Comparison of ENCODE assay signal across 28 mouse cellular contexts in the genomic region with DNA sequence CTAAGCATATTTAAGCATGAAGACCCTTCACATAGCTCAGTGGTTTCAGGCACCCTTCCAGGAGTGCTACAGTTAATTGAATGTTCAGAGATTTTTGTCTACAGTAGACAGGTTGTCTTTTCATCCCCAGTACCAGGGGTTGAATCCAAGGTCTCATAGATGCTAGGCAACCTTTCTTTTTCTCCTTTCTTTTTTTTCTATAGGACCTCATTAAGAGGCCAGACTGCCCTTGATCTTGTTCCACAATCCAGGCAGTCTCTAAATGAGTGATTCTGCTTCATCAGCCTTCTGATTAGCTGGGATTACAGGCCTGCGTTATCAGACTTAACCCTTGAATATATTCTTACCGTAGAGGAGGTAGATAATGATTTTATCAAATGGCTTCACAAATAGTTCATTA.
"Had no signal": no experiment of that assay in that cellular context is flagged by ENCODE, and none has a peak within 500 bp of the region (broad histone marks: within the 10 kb centered on the region; RNA-seq: fewer than 3 reads in every experiment).

No protein-coding gene starts in this region.

- ATAC-seq: hindbrain, embryonic 16.5 days; inflammation-experienced regulatory T-cells, adult 6 months; intestine, embryonic 15.5 days; intestine, postnatal 0 days; liver, postnatal 0 days had no signal

- H3K9me3 ChIP-seq: hindbrain, embryonic 10.5 days; hindbrain, embryonic 12.5 days; intestine, embryonic 15.5 days; limb, embryonic 10.5 days; limb, embryonic 12.5 days; liver, embryonic 13.5 days; liver, embryonic 15.5 days had no signal

- DNase-seq: gastrocnemius, adult 2 months; gastrocnemius, postnatal 10 days; gastrocnemius, postnatal 25 days; heart, adult 2 months; heart, postnatal 10 days; heart, postnatal 4 days; kidney, adult 18-20 months; kidney, adult 8-10 months; kidney, postnatal 10 days; kidney, postnatal 25 days; kidney, postnatal 4 days; liver; liver, embryonic 13.5 days; liver, postnatal 0 days had no signal

- H3K27me3 ChIP-seq: hindbrain, embryonic 12.5 days; intestine, embryonic 15.5 days; limb, embryonic 12.5 days; liver, embryonic 13.5 days; liver, embryonic 15.5 days had no signal

- H3K4me1 ChIP-seq: hindbrain, embryonic 12.5 days; intestine, embryonic 15.5 days; limb, embryonic 10.5 days; liver, embryonic 13.5 days; liver, embryonic 15.5 days had no signal

- H3K4me3 ChIP-seq: gastrocnemius, adult 2 months; heart, adult 2 months; hindbrain, embryonic 10.5 days; hindbrain, embryonic 12.5 days; intestine, embryonic 15.5 days; layer of hippocampus, adult 2 months; left cerebral cortex, adult 2 months; limb, embryonic 10.5 days; limb, embryonic 12.5 days; liver, embryonic 13.5 days; liver, embryonic 15.5 days had no signal

- H3K36me3 ChIP-seq: hindbrain, embryonic 10.5 days; hindbrain, embryonic 12.5 days; intestine, embryonic 15.5 days; limb, embryonic 10.5 days; limb, embryonic 12.5 days; liver, embryonic 13.5 days; liver, embryonic 15.5 days had no signal

- H3K27ac ChIP-seq: gastrocnemius, adult 2 months; heart, adult 2 months; hindbrain, embryonic 10.5 days; hindbrain, embryonic 12.5 days; hindbrain, embryonic 14.5 days; intestine, embryonic 15.5 days; layer of hippocampus, adult 2 months; left cerebral cortex, adult 2 months; limb, embryonic 10.5 days; limb, embryonic 12.5 days; liver, embryonic 13.5 days; liver, embryonic 15.5 days had no signal

- H3K9ac ChIP-seq: hindbrain, embryonic 12.5 days; hindbrain, embryonic 14.5 days; intestine, embryonic 15.5 days; limb, embryonic 12.5 days; liver, embryonic 13.5 days; liver, embryonic 15.5 days; liver, postnatal 0 days had no signal

- H3K4me2 ChIP-seq: heart, embryonic 11.5 days; hindbrain, embryonic 12.5 days; hindbrain, embryonic 14.5 days; intestine, embryonic 15.5 days; limb, embryonic 12.5 days; liver, embryonic 11.5 days; liver, embryonic 13.5 days; liver, embryonic 15.5 days had no signal
